Mouse (Mus musculus): ENCODE results near the gene Med9.

Med9 gene

DNA sequence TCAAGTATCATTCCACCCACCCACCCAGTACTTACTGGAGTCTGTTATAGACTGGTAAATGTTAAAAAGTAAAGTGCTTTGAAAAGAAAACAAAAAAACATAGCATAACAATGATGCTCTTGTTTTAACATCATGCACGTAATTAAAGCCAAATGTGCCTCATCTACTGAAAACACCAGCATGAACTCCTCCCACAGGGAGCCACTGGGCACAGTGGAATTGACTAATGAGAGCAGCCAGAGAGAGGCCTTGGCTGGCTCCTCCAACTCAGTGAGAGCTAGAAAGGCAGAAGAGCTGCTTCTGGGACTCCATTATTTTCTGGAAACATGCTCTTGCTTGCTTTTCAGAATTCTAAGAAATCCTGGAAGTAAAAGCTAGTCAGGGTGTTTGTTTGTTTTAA lies 41.4 kb downstream of the Med9 start:
- no peak for DNase-seq (ENCODE audit: inconsistent age in 2 of 2, low spot score in 1 of 2)

DNA sequence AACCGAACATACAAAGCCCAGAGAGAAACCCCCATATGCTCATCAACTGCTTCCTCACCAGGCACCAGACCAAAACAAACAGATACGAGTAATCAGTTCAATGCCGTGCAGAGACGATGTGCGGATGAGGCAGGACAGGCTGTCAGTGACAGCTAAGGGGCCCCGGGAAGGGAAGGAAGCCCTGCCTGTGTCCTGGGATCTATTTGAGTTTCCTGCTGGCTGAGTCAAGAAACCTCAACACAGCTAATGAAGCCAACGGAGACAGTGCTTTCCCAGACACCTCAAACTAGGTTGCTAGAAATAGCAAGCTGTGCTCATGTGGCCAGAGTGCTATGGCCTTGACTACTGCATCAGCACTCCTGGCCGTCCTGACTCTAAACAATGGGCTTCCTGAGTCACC lies 43.4 kb downstream of the Med9 start:
- peak; percentile 15 to 32 for DNase-seq (ENCODE audit: inconsistent age in 2 of 2, low spot score in 1 of 2)

DNA sequence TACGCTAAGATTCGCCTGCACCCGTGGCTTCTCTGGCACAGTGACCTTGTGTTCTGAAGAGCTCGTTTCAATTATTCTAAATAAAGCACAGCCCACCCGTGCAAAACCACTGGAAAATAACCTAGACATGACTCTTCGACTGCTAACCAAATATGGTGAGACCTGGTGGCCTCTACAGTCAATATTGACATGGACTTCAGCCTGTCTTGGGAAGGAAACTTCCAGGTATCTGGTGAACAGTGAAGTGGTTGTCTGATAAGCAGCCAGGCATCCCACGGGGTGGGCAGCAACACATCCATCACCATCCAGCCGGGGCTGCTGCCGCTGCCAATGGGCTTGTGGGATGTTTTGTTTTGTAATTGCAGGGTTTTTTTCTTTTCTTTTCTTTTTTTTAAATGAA lies 46.3 kb downstream of the Med9 start:
- DNase-seq (ENCODE audit: inconsistent age in 2 of 2, low spot score in 1 of 2), result no peak

DNA sequence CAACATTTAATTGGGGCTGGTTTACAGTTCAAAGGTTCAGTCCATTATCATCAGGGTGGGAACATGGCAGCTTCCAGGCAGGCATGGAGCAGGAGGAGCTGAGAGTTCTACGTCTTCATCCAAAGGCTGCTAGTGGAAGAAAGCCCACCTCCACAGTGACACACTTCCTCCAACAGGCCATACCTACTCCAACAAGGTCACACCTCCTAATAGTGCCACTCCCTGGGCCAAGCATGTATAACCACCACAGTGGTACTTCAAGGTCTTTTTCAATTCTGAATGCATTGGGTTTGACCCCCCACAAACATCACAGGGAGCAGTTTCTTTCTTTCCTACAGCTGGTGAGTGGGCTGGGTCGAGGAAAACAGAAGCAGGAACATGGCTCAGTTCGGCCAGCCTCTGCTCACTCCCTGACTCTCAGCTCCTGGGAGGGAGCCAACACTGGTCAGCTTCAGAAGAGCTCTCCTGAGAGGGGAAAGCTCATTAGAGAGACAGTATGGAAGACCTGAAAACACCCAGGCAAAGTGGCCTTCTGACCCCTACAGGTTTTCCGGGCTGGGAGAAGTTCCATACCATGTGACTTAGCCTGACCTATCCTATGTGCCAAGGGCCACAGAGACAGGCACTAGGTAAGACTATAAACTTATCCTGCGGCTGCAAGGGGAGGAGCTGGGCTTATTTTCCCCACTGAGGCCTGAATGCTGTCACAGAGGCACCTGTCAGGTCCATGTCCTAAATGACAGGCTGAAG lies 53.4 kb downstream of the Med9 start:
- DNase-seq (ENCODE audit: inconsistent age in 2 of 2, low spot score in 1 of 2), result no peak

DNA sequence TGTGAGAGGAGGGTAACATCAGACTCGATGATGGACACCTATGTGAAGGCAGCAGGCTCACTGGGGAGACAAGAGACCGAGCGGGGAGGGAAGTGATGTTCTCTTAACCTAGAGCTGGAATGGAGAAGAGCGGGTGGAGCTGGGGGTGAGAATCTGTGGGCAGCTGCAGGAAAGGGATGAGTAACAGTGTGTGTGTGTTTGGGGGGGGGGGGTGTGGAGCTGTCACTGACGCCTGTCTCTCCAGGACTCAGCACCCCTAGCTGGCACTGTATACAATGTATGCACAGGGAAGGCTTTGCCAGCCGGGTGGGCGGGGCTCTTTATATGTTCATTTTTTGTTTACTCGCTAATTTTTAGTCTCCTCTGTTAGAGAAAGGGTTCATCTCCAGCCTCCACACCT lies 55.8 kb downstream of the Med9 start:
- DNase-seq (ENCODE audit: inconsistent age in 2 of 2, low spot score in 1 of 2), result no peak

DNA sequence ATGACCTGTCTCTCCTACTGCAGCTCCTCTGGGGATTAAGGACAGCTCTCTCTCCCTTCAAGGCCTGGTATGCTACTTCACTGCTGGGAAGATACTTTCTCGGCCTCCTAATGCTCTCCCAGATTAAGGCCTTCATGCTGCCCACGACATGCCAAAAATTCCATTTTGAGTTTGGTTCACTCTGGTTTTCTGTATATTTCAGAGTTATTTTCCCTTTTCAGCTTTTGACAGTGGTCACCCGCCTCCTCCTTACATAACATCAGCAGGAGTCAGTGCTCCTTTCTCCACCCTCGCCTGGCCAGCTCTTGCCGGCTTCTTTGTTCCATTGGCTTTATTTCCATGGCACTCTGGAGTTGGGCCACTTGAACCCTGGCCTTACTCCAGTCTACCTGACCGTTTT lies 56.7 kb downstream of the Med9 start:
- no peak for DNase-seq (ENCODE audit: inconsistent age in 2 of 2, low spot score in 1 of 2)

DNA sequence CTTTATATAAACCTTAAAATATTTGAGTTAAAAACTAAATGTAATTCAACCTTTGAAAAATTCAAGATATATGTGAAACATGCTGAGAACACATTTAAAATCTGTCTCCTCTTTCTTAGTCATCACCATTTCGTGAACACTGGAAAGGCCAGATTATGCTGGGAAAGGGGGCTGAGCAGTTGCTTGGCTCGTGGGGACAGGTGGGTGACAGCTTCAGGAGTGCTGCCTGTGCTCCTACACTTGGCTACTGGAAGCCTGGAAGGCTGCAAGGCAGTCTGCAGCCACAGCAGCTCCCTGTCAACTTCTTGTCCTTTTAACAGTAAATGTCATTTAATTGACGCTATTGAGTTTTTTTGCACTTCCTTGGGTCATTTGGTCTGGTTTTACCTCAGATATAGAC lies 57.9 kb downstream of the Med9 start:
- DNase-seq (ENCODE audit: inconsistent age in 2 of 2, low spot score in 1 of 2), result no peak

DNA sequence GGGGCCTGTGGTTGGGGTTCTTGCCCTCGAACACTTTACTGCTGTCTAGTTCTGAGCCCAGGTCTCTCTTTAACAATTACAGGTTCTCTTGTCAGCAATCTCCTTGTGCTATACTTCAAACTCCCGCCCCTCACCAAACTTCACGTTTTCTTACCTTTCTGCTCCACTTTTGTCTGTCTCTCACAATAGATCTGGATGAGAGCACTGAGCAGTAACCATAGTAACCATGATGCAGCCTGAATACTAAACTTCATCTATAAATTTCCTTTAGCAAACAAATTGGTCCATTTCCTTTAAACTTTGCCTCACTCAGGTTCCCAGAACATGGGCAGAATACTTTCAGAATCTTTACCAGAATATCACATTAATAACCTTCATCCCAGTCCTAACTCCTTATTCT lies 61.4 kb downstream of the Med9 start:
- no peak for DNase-seq (ENCODE audit: inconsistent age in 2 of 2, low spot score in 1 of 2)

DNA sequence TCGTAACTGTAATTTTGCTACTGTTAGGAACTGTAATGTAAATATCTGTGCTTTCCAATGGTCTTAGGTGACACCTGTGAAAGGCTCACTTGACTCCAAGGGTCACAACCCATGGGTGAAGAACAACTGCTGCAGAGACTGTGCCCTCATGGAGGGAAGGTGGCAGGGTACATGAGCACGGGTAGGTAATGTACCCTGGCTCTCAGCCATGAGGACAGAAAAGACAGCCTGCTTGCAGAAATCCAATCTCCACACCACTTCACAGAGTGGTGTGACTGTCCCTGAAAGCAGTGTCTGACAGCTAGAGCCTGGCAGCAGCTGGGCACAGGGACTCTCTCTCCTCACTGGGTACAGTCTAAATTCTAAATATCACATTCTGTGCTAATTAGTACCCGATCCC lies 63.5 kb downstream of the Med9 start:
- DNase-seq (ENCODE audit: inconsistent age in 2 of 2, low spot score in 1 of 2), result no peak

Measured in adrenal gland, adult (tissue).